Mouse (Mus musculus) Muller cell, postnatal 12 days (primary cell): ENCODE data around the gene Gas6.

Experiments
- DNase-seq: peaks from one replicate; pipeline ENCODE4 v3.0.0-alpha.2; 2015; ENCODE audit errors: inconsistent ontology term

Gas6 gene

GRCm38 (mm10) chr8:13506849-13507248 is 12.6 kb upstream of the Gas6 start:
- DNase-seq: peak; percentile 87

- DNase-seq: no peak
Measured at GRCm38 (mm10) chr8:13504894-13505674, 10.8 kb upstream of the Gas6 start.

GRCm38 (mm10) chr8:13503936-13504606 is 9.8 kb upstream of the Gas6 start:
- peak; percentile 87 for DNase-seq

GRCm38 (mm10) chr8:13501221-13501620 is 6.9 kb upstream of the Gas6 start:
- no peak for DNase-seq

GRCm38 (mm10) chr8:13493011-13493410 is 1.3 kb downstream of the Gas6 start:
- no peak for DNase-seq

GRCm38 (mm10) chr8:13492198-13492995 is 1.9 kb downstream of the Gas6 start:
- DNase-seq: no peak

GRCm38 (mm10) chr8:13491491-13492010 is 2.7 kb downstream of the Gas6 start:
- DNase-seq: no peak

- DNase-seq: peak; percentile 61
Measured at GRCm38 (mm10) chr8:13489986-13490910, 4.0 kb downstream of the Gas6 start.

GRCm38 (mm10) chr8:13489351-13489750 is 4.9 kb downstream of the Gas6 start:
- DNase-seq: no peak

- no peak for DNase-seq
Measured at GRCm38 (mm10) chr8:13483191-13483590, 11.1 kb downstream of the Gas6 start.

- peak; percentile 66 for DNase-seq
Measured at GRCm38 (mm10) chr8:13482101-13482801, 12.0 kb downstream of the Gas6 start.

GRCm38 (mm10) chr8:13481596-13481995 is 12.7 kb downstream of the Gas6 start:
- no peak for DNase-seq

- no peak for DNase-seq
Measured at GRCm38 (mm10) chr8:13481089-13481554, 13.2 kb downstream of the Gas6 start.

GRCm38 (mm10) chr8:13475892-13476291 is 18.4 kb downstream of the Gas6 start:
- DNase-seq: no peak

GRCm38 (mm10) chr8:13472284-13472683 is 22.0 kb downstream of the Gas6 start:
- no peak for DNase-seq

- DNase-seq: no peak
Measured at GRCm38 (mm10) chr8:13471484-13471883, 22.8 kb downstream of the Gas6 start.

GRCm38 (mm10) chr8:13468737-13469136 is 25.6 kb downstream of the Gas6 start:
- no peak for DNase-seq

GRCm38 (mm10) chr8:13466989-13467388 is 27.3 kb downstream of the Gas6 start:
- DNase-seq: no peak

- DNase-seq: no peak
Measured at GRCm38 (mm10) chr8:13465324-13465723, 29.0 kb downstream of the Gas6 start.

- DNase-seq: peak; percentile 32
Measured at GRCm38 (mm10) chr8:13462392-13462791, 31.9 kb downstream of the Gas6 start.
